ENCODE assay signal across 25 mouse cellular contexts in genomic region chr10:14459819-14460218, GRCm38 (mm10).
A peak's percentile ranks its signal among the peaks of the same experiment; 100 is the strongest.
DNase-seq lines count a peak whose midpoint lies in the region; ATAC-seq and TF ChIP-seq lines count a peak whose summit lies in the region.
"Had no signal": no experiment of that assay in that cellular context is flagged by ENCODE, and none has a peak within 500 bp of the region (broad histone marks: within the 10 kb centered on the region; RNA-seq: fewer than 3 reads in every experiment).

No protein-coding gene starts in this region.

- no peaks in the 10 kb centered on the region for H3K27me3 ChIP-seq in heart, embryonic 14.5 days (ENCODE audit: control insufficient read depth, insufficient read depth, low read length)
- no peaks in the 10 kb centered on the region for H3K27me3 ChIP-seq in kidney, embryonic 16.5 days (ENCODE audit: insufficient read depth, low read length)
- H3K27me3 ChIP-seq: forebrain, embryonic 13.5 days had no signal

- peaks cover 5 to 26% of the 10 kb centered on the region in 2 experiments for H3K4me1 ChIP-seq in heart, embryonic 14.5 days (ENCODE audit: control insufficient read depth in 2 of 2, insufficient read depth in 2 of 2, low read length in 2 of 2)
- peaks cover 14% of the 10 kb centered on the region for H3K4me1 ChIP-seq in kidney, embryonic 16.5 days (ENCODE audit: insufficient read depth, low read length)
- no peaks in the 10 kb centered on the region for H3K4me1 ChIP-seq in ES-E14 (ENCODE audit: control insufficient read depth in 2 of 2, insufficient read depth in 2 of 2, low read length in 2 of 2, poor library complexity in 1 of 2)
- H3K4me1 ChIP-seq: forebrain, embryonic 13.5 days had no signal

- no peaks in the 10 kb centered on the region for H3K9me3 ChIP-seq in heart, embryonic 14.5 days (ENCODE audit: control insufficient read depth, low read length)
- H3K9me3 ChIP-seq in kidney, embryonic 16.5 days (ENCODE audit: low read length) = no peaks in the 10 kb centered on the region
- no peaks in the 10 kb centered on the region for H3K9me3 ChIP-seq in ES-E14 (ENCODE audit: control insufficient read depth, insufficient read depth, low read depth, low read length)
- H3K9me3 ChIP-seq: forebrain, embryonic 13.5 days; G1E had no signal

- no peak overlapping the region for H3K9ac ChIP-seq in heart, embryonic 14.5 days (ENCODE audit: low read length)
- H3K9ac ChIP-seq in kidney, embryonic 16.5 days (replicated peaks; ENCODE audit: low read length) = no peak overlapping the region
- no peak overlapping the region for H3K9ac ChIP-seq in ES-E14 (ENCODE audit: insufficient read depth, low read depth, low read length, poor library complexity, severe bottlenecking)
- H3K9ac ChIP-seq: forebrain, embryonic 13.5 days; hindbrain, embryonic 14.5 days; liver, embryonic 14.5 days had no signal

- intact Hi-C loops in heart, postnatal 14 days (cut with DNase I) = no loop called here

- H3K4me3 ChIP-seq in heart, embryonic 14.5 days (ENCODE audit: control insufficient read depth in 1 of 2, insufficient read depth in 1 of 2, low read depth in 1 of 2, low read length in 2 of 2) = no peak overlapping the region
- no peak overlapping the region for H3K4me3 ChIP-seq in kidney, embryonic 16.5 days (ENCODE audit: low read length)
- H3K4me3 ChIP-seq in ES-E14 (ENCODE audit: insufficient read depth in 1 of 2, low read depth in 1 of 2, low read length in 2 of 2, poor library complexity in 1 of 2, severe bottlenecking in 1 of 2) = no peak overlapping the region
- H3K4me3 ChIP-seq: forebrain, embryonic 13.5 days had no signal

- DNase-seq in heart, postnatal 14 days = no peak
- no peak for DNase-seq in kidney, adult 11 months
- peak; percentile 12 for DNase-seq in ES-E14 (ENCODE audit: low read depth, low spot score)
- DNase-seq in right cerebral cortex, postnatal 14 days = no peak
- DNase-seq: adrenal gland, postnatal 10 days; B cell, adult 2 months; cerebellum, adult 11 months; cerebellum, adult 9-10 months; cerebellum, postnatal 36 days; gastrocnemius, postnatal 10 days; kidney, postnatal 10 days; liver; lung, adult 2 months; spleen, adult 18-20 months; thymus, postnatal 14 days had no signal

- H3K36me3 ChIP-seq in heart, embryonic 14.5 days (ENCODE audit: control insufficient read depth, insufficient read depth, low read length) = no peaks in the 10 kb centered on the region
- H3K36me3 ChIP-seq in kidney, embryonic 16.5 days (ENCODE audit: insufficient read depth, low read length) = no peaks in the 10 kb centered on the region
- no peaks in the 10 kb centered on the region for H3K36me3 ChIP-seq in ES-E14 (ENCODE audit: control insufficient read depth, insufficient read depth, low read length, poor library complexity, severe bottlenecking)
- H3K36me3 ChIP-seq: G1E had no signal

- WGBS in heart, embryonic 14.5 days = 58% methylated on average over 7 of the region's 7 CpGs
- WGBS in kidney, embryonic 16.5 days = 85% methylated on average over 7 of the region's 7 CpGs

- ATAC-seq in heart, embryonic 14.5 days (ENCODE audit: insufficient number of reproducible peaks, insufficient read depth, low FRiP score, low read depth) = no peak
- no peak for ATAC-seq in kidney, embryonic 16.5 days (ENCODE audit: low FRiP score, low TSS enrichment)
- peak; percentile 84 for ATAC-seq in megakaryocyte, adult 5-6 weeks (ENCODE audit: poor library complexity, severe bottlenecking)
- ATAC-seq: forebrain, embryonic 13.5 days; intestine, postnatal 0 days; midbrain, embryonic 16.5 days had no signal

- H3K4me2 ChIP-seq in heart, embryonic 14.5 days (ENCODE audit: low read length) = no peak overlapping the region
- H3K4me2 ChIP-seq in kidney, embryonic 16.5 days (replicated peaks; ENCODE audit: low read depth, low read length) = no peak overlapping the region
- H3K4me2 ChIP-seq: forebrain, embryonic 13.5 days; hindbrain, embryonic 14.5 days; midbrain, embryonic 11.5 days had no signal

- in situ Hi-C loops in ES-E14 (cut with MboI; ENCODE audit: low sequenced_read_pairs in 2 of 2, unreplicated experiment in 2 of 2) = loop anchor here (10.0 kb wide), 2 partner anchors 235 to 245 kb away; partner anchors contain the start of genes Nmbr (in 1 of the 2) and Vta1 (in 1 of the 2)

- peak overlapping the region; percentile 60 to 64 for H3K27ac ChIP-seq in heart, embryonic 14.5 days (replicated peaks in 1 of 2; ENCODE audit: control insufficient read depth in 1 of 2, insufficient read depth in 1 of 2, low read depth in 2 of 2, low read length in 2 of 2)
- peak overlapping the region; percentile 50; the same call in 1 of the 2 replicates for H3K27ac ChIP-seq in kidney, embryonic 16.5 days (ENCODE audit: low read length)
- no peak overlapping the region for H3K27ac ChIP-seq in ES-E14 (ENCODE audit: insufficient read depth, low read depth, low read length, poor library complexity, severe bottlenecking)
- H3K27ac ChIP-seq: forebrain, embryonic 13.5 days; hindbrain, embryonic 14.5 days; liver, embryonic 14.5 days had no signal

TF ChIP-seq in ES-E14, 5 proteins besides CTCF, POLR2A, EP300 and RAD21:
- TF ChIP-seq ZC3H11A (IDR thresholded peaks at IDR 0.05; ENCODE audit: borderline replicate concordance, low read depth, low read length) (no peak), CHD2 (IDR thresholded peaks at IDR 0.05; ENCODE audit: low read depth, low read length) (no peak), MAFK (IDR thresholded peaks at IDR 0.05; ENCODE audit: insufficient read depth, low read depth, low read length) (no peak), ZNF384 (IDR thresholded peaks at IDR 0.05; ENCODE audit: low read depth, low read length) (no peak), HCFC1 (IDR thresholded peaks at IDR 0.05; ENCODE audit: borderline replicate concordance, insufficient read depth, low read length) (no peak)
